Mouse (Mus musculus) stomach, embryonic 16.5 days (tissue): ENCODE measurements at regions not wholly inside any gene's neighbourhood (a gene's known extent, or its start where the extent isn't known, plus 50 kb on each side); places are given as distances from the start of the nearest gene placed in this dataset. TPM values are rescaled to one million over a fixed set of nuclear protein-coding genes. Genes with fewer than 3 reads are reported as not detected.

Source experiments
- ATAC-seq: fragments of 200-750 bp; cut with Nextera tagmentation; 2 replicates; pipeline ENCODE4 v1.8.0; 2017; ENCODE audit warnings: moderate number of reproducible peaks, moderate TSS enrichment; ENCODE audit not compliant: insufficient read depth, low FRiP score
- H3K27ac ChIP-seq: fragments of 300-500 bp; sonication (generic); 2 replicates; pipeline ENCODE4 v1.5.1; 2014; ENCODE audit warnings: low read length
- H3K27me3 ChIP-seq: fragments of 300-500 bp; sonication (generic); 2 replicates; pipeline ENCODE4 v1.6.1; 2014; ENCODE audit warnings: low read length, control low read depth, mixed read lengths; ENCODE audit not compliant: control insufficient read depth, insufficient read depth
- H3K36me3 ChIP-seq: fragments of 300-500 bp; sonication (generic); 2 replicates; pipeline ENCODE4 v1.6.1; 2014; ENCODE audit warnings: low read length; ENCODE audit not compliant: control insufficient read depth, insufficient read depth
- H3K4me1 ChIP-seq: fragments of 300-500 bp; sonication (generic); 2 replicates; pipeline ENCODE4 v1.6.1; 2014; ENCODE audit warnings: low read length, control low read depth, mixed read lengths; ENCODE audit not compliant: control insufficient read depth, insufficient read depth
- H3K4me2 ChIP-seq: fragments of 300-500 bp; sonication (generic); 2 replicates; pipeline ENCODE4 v1.6.1; 2014; ENCODE audit warnings: low read depth, low read length, mixed read lengths
- H3K4me3 ChIP-seq: fragments of 300-500 bp; sonication (generic); replicated peaks from 2 replicates; pipeline ENCODE4 v1.5.1; 2014; ENCODE audit warnings: mild to moderate bottlenecking, low read length
- H3K9ac ChIP-seq: fragments of 300-500 bp; sonication (generic); 2 replicates; pipeline ENCODE4 v1.6.1; 2014; ENCODE audit warnings: low read length
- H3K9me3 ChIP-seq: fragments of 300-500 bp; sonication (generic); replicated peaks from 2 replicates; pipeline ENCODE4 v1.6.1; 2016; ENCODE audit warnings: low read length, control low read depth; ENCODE audit not compliant: control insufficient read depth
- WGBS: fragments of 180-500 bp; shearing (Covaris S2); extraction: QIAGEN DNeasy Blood & Tissue Kit; methylation state at CpG from one replicate; pipeline ENCODE4 v1.1.7; 2014; 5-methylcytosine and 5-hydroxymethylcytosine counted together
- microRNA-seq: library from miRNA; unstranded; fragments of <30 nt; microRNA quantifications from one replicate; pipeline ENCODE4, GENCODE M21; 2016

DNA sequence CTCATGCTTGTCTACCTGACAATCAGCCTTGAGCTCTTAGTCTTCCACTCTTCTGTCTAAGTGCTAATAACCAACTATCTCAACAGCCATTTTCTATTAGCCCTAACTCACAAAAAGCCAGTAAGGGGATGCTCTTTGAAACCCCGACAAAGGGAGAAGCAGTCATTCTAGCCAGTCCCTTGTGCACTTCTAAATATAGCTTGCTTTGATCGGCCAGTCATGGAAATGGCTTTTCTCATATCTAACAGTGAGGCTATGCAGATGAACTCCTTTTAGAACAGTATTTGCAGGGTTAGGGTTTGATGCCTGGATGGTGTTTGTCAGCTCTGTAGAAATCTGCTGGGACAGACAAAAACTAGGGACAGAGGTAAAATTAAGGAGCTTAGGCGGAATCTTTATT, 54.5 kb upstream of the Arg1 start:
- H3K4me1 ChIP-seq, result no peaks in the 10 kb centered on the region
- H3K9ac ChIP-seq, result no peak overlapping the region
- H3K9me3 ChIP-seq, result peaks cover 13% of the 10 kb centered on the region
- H3K27me3 ChIP-seq, result no peaks in the 10 kb centered on the region
- no peak for ATAC-seq
- H3K4me3 ChIP-seq, result no peak overlapping the region
- no peaks in the 10 kb centered on the region for H3K36me3 ChIP-seq
- 77% methylated on average over 3 of the region's 3 CpGs for WGBS
- no peak overlapping the region for H3K4me2 ChIP-seq
- H3K27ac ChIP-seq, result no peak overlapping the region

Small RNA genes lying in the stretch of these regions (microRNA-seq; reads per million reads assigned to microRNA genes)
- not detected for gene Gm22566
